Mouse (Mus musculus) left cerebral cortex, adult 18-20 months (tissue): ENCODE measurements around the gene Adam33. TPM values are rescaled to one million over a fixed set of nuclear protein-coding genes. Genes with fewer than 3 reads are reported as not detected.
A peak's percentile ranks its signal among the peaks of the same experiment; 100 is the strongest.
"Not testable (repeated sequence)": the region's sequence is repeated elsewhere in the genome, so short reads cannot be mapped to it uniquely, and the experiment has no call there.

ENCODE experiments used
- DNase-seq, 2 experiments: peaks; one replicate each; pipeline ENCODE4 v3.0.0; 2021 to 2022; ENCODE audit warnings: low spot score in 2 of 2, mixed read lengths in 1 of 2
- total RNA-seq, 2 experiments: library from RNA; stranded (reverse); gene quantifications; 2 replicates each; pipeline ENCODE4 v1.2.3; 2021

The Adam33 gene
- total RNA-seq, 2 experiments from 2014 or later, result 6.4 to 12.4 TPM

DNA sequence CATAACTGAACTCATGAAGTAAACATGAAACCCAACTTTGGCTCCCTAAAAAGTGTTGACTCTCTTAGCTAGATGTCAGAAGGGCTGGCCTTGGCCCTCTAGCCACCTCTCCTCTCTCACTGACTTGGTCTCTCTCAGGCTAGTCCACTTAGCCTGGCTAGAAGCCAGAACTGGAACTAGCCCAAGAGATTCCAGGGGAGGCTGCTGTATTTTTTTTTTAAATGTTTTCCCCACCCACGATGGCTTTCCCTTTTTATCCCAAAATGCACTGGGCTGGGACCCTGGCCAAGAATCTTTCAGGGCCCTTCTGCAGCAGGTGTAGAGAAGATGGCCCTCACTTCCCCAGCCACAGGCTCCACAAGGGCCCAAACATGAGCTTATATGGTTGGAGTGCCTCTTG lies 4.2 kb downstream of the Adam33 start:
- DNase-seq, result peak; percentile 45 to 49

DNA sequence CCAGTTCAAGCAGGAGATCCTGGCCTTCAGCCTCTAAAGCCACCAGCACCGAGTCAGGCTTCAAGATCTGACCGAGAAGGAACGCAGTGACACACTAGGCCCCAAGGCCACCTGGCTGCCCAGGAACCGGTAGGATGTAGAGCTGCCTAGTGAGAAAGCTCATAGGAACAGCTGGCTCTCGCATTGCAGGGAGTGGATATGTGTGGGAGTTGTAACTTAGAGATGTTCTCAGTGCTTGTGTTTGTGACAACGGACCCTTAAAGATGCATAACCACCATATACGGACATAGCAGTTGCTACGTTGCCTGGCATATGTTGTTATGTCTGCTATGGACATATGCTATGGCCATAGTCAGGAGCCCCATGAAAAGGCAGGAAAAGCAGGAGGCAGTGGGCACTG lies 4.9 kb downstream of the Adam33 start:
- DNase-seq, result no peak

GRCm38 (mm10) chr2:131056191-131056590 lies 7.4 kb downstream of the Adam33 start:
- no peak for DNase-seq

DNA sequence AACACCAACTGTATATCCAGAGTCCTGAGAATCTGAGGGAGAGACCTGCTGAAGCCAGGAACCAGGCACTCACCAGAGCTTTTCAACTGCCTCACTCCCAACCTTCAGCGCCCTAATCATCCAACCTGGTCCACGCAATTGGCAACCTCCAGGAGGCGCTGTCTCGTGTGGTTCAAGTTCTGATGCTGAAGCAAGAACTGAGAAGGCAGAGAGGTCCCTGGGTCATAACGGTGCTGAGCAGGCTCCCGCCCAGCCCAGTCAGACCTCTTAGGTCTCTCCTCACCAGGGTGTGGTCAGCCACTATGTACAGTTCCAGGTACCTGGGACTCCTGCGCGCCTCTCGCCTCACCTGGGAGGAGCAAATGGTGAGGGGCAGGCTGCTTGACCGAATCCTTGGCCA lies 8.0 kb downstream of the Adam33 start:
- peak in 1 of 2 experiments; percentile 40 for DNase-seq

GRCm38 (mm10) chr2:131054646-131055264 lies 8.9 kb downstream of the Adam33 start:
- DNase-seq, result no peak

DNA sequence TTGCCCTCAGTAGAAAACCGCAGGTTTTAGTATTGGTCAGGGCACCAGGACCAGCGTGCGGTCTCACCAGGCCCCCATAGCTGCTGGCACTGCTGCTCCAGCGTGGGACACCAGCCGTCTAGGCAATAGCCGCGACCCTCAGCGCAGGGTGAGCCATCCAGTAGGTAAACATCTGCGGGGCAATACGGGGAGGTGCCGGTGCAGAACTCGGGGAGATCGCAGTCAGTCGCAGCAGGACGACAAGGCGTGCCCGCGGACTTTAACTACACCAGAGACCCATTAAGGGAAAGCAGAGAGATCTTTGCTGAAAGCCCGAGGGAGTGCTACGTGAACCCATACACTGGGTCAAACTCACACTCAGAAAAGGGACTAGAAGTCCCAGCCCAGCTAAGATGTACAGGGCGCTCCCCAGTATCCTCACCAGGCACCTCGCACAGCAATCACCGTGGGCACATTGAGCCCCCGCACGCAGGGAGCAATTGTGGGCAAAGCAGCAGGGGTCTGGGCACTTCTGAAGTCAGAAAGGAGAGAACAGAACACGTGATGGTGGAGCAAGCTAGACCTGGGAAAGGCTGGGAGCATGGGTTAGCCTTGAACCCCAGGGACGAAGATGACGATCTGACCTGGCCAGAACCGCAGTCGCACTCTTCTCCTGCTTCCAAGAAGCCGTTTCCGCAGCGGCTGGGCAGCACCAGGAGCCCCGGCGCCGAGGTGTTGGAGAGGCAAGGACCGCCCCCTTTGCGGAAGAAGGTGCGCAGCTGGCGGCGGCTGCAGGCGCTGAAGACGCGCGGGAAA lies 9.6 kb downstream of the Adam33 start:
- no peak for DNase-seq

DNA sequence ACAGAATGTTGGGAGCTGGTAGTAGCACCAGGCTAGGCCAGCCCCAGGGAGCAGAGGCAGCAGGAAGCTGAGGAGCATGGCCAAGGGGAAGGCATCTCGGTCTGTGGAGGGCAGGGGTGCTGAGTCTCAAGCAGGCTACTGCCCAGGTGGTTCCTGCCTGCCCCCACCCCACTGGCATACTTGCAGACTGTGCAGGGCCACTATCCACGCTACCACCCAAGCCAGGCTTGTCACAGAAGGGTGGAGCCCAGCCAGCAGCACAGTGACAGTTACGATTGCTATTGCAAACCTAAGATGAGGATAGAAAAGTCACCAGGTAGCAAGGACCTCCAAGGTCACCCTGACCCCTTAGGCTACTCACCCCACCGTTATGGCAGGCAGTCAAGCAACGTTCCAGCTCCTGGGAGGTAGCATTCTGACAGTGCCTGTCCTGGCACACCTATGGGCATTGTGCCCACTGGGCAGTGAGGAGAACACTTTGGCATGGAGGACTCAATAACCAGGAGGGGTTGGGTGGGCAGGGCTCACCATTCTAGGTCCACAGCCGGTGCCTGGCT lies 10.7 kb downstream of the Adam33 start:
- DNase-seq, result no peak

- no peak for DNase-seq
These were observed 11.6 kb downstream of the Adam33 start for GRCm38 (mm10) chr2:131052043-131052442.

DNA sequence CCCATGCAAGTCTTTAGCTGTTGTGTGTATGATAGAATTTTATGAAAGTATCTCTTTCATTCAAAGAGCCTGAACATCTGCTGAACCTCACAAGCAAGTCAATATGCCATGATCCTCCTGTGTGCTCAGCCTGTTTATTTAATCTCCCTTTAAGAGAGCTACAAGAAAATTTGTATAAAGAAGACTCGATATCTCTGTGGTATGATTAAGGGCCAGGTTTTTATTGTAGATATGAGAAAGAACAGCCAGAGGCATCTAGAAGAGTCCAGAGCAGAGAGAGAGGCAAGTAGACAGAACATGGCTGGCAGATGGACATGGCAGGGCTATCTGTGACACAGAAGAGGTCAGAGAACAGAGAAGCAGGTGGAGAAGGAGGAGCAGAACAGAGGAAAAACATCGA lies 17.6 kb downstream of the Adam33 start:
- no peak for DNase-seq

- no peak for DNase-seq
These were observed 18.5 kb downstream of the Adam33 start for GRCm38 (mm10) chr2:131044989-131045720.

DNA sequence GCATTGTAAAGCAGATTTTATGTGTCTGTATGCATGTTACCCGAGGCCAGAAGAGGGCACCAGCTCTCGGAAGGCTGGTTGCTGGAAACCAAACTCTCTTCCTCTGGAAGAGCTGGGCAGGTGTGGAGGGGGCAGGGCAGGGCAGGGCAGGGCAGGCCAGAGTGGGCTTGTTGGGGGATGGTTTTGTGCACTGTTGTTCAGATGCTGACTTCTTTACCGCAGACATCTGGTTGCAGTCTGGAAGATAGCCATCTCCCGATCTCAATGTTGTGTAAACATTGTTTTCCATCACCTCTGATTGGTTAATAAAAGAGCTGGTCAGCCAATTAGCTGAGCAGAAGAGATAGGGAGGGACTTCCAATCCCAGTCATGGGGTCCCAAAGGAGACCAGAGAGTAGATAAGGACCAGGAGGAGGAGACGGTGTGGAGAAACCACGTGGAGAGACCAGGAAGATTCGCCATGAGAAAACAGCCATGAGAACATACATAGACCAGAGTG lies 19.2 kb downstream of the Adam33 start:
- no peak for DNase-seq

DNA sequence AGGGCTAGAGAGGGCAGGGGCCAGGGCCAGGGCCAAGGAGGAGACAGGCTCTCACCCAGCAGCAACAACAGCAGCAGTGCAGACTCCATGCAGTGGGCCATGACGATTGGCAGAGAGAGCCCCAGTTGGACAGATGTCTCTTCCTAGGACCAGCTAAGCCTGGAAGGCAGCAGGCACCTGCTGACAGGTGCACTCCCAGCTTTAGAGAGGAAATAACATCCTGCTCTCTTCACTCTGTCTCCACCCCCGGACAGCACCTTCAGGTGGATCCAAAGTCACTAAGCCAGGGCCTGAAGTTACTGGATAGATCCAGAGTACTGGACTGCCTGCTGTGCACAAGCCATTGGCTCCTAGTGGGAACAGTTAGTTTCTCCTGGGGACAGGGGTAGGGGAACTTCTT lies 20.6 kb downstream of the Adam33 start, which contains the start of gene Gfra4:
Gfra4 (minus strand) TSS at position 101 of the 400 bp plus-strand sequence.
- DNase-seq, result no peak

DNA sequence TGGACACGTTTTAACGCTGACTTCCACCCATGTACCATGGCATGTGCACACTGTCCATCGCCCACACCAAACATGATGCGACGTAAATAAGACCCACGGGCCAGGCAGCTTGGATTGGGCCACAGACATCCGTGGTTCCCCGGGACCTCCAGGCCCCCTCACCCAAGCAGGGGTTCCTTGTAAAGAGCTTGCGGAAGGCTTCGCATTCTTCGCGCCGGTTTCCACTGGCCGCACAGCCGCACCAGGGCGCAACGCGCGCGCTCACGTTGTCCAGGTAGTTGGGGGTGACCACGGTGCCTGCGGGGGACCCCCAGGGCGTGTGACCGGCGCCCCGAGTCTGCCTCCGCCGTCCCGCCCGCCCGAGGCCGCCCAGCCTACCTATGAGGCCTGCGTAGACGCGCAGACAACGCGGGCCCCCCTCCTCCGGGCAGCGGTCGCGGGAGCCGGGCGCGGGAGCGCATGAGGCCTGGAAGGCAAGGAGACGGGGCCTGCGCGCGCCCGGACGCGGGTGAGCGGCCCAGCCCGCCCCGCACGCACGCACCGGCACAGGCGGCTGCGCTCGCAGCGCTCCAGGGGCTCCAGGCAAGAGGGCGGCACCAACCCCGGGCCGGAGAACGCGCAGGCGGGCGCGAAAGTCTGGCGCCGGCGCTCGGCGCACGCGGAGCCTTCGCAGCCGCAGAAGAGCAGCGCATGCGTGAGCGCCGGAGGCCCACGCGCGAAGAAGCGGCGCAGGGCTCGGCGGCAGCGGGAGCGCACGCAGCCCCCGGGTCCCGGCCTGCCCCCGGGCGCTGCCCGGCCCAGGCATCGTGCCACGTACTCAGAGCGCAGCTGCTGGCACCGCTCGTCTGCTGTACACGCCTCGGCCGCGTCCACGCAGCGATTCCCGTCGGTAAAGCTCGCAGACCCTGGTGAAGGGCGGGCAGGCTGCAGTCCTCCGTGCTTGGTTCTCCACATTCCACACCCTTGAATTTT lies 22.5 kb downstream of the Adam33 start:
- peak; percentile 75 to 89 for DNase-seq

- DNase-seq, result no peak
These were observed 24.9 kb downstream of the Adam33 start for GRCm38 (mm10) chr2:131038675-131039074.

DNA sequence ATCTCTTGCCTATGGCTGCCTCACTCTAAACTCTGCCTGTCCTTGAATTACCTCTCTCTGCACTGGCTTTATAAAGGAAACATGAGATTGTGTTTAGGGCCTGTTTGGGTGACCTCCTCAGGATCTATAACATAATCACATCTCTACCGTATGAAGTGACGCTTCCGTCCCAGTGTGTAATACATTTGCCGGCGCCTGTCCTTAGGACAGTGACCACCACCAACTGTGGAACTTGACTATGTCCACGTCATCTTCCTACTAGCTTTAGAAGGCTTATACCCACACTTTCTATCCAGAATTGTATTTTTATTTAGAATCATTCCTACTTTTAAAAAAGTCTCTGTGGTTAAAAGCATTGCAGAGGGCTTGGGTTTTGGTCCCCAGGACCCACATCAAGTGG lies 25.4 kb downstream of the Adam33 start:
- no peak for DNase-seq

- peak in 1 of 2 experiments; percentile 31 for DNase-seq
These were observed 26.2 kb downstream of the Adam33 start for GRCm38 (mm10) chr2:131037226-131037990.

GRCm38 (mm10) chr2:131036757-131037156 lies 26.9 kb downstream of the Adam33 start:
- no peak for DNase-seq

DNA sequence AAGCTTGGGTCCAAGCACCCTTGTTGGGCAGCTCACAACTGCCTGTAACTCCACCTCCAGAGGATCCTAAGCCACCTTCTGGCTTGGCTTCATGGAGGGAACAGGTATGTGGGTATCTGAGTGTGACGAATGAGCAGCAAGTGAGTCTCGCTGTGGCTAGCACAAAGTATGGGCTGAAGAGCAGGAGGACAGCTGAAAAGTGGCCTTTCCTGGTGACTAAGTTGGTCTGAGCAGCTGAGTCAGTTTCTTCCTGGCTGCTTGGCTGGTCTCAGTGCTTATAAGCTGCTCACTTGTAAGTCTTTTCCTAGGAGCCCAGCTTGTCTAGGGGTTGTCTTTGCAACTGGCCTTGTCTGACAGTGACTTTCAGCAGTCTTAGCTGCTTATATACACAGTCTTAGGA lies 27.3 kb downstream of the Adam33 start:
- no peak for DNase-seq

GRCm38 (mm10) chr2:131031406-131031805 lies 32.2 kb downstream of the Adam33 start:
- DNase-seq, result not testable (repeated sequence)
